Mouse (Mus musculus) thymus, adult 18-20 months (tissue): ENCODE data around the gene Pla2g6.

Experiments
- DNase-seq, 2 experiments: peaks; one replicate each; pipeline ENCODE4 v3.0.0; 2022; ENCODE audit warnings: mixed read lengths in 2 of 2

Gene Pla2g6

GRCm38 (mm10) chr15:79270317-79271123 lies 57.7 kb downstream of the Pla2g6 start:
- peak; percentile 88 to 89 for DNase-seq

- no peak for DNase-seq
Observed at GRCm38 (mm10) chr15:79268521-79268920, 59.7 kb downstream of the Pla2g6 start.

GRCm38 (mm10) chr15:79265384-79265783 lies 62.8 kb downstream of the Pla2g6 start:
- DNase-seq = no peak

GRCm38 (mm10) chr15:79263726-79264125 lies 64.5 kb downstream of the Pla2g6 start:
- DNase-seq = no peak

GRCm38 (mm10) chr15:79262786-79263309 lies 65.3 kb downstream of the Pla2g6 start:
- no peak for DNase-seq

- no peak for DNase-seq
Observed at GRCm38 (mm10) chr15:79262375-79262774, 65.8 kb downstream of the Pla2g6 start.

GRCm38 (mm10) chr15:79261757-79262156 lies 66.4 kb downstream of the Pla2g6 start:
- DNase-seq = no peak

GRCm38 (mm10) chr15:79261095-79261725 lies 67.0 kb downstream of the Pla2g6 start:
- DNase-seq = no peak

- DNase-seq = no peak
Observed at GRCm38 (mm10) chr15:79258521-79258920, 69.7 kb downstream of the Pla2g6 start.

GRCm38 (mm10) chr15:79254661-79255060 lies 73.5 kb downstream of the Pla2g6 start, which contains the start of gene Slc16a8:
Slc16a8 (minus strand) TSS chr15:79254761.
- no peak for DNase-seq

GRCm38 (mm10) chr15:79252580-79252979 lies 75.6 kb downstream of the Pla2g6 start:
- DNase-seq = no peak

- DNase-seq = no peak
Observed at GRCm38 (mm10) chr15:79251781-79252491, 76.3 kb downstream of the Pla2g6 start.

- no peak for DNase-seq
Observed at GRCm38 (mm10) chr15:79251168-79251567, 77.0 kb downstream of the Pla2g6 start.

- no peak for DNase-seq
Observed at GRCm38 (mm10) chr15:79250236-79250635, 78.0 kb downstream of the Pla2g6 start.

GRCm38 (mm10) chr15:79245321-79245720 lies 82.9 kb downstream of the Pla2g6 start:
- DNase-seq = no peak

GRCm38 (mm10) chr15:79244071-79244893 lies 83.9 kb downstream of the Pla2g6 start:
- no peak for DNase-seq

- DNase-seq = peak; percentile 84 to 88
Observed at GRCm38 (mm10) chr15:79243234-79244042, 84.8 kb downstream of the Pla2g6 start.

GRCm38 (mm10) chr15:79242574-79243233 lies 85.5 kb downstream of the Pla2g6 start:
- DNase-seq = no peak

GRCm38 (mm10) chr15:79238036-79238435 lies 90.2 kb downstream of the Pla2g6 start:
- DNase-seq = no peak
